Mouse (Mus musculus) cerebellum, adult 8-10 months (tissue): Measurements from ENCODE around the gene Ptch1.

Experiments
- DNase-seq: peaks from one replicate; pipeline ENCODE4 v3.0.0; 2022

The Ptch1 gene

DNA sequence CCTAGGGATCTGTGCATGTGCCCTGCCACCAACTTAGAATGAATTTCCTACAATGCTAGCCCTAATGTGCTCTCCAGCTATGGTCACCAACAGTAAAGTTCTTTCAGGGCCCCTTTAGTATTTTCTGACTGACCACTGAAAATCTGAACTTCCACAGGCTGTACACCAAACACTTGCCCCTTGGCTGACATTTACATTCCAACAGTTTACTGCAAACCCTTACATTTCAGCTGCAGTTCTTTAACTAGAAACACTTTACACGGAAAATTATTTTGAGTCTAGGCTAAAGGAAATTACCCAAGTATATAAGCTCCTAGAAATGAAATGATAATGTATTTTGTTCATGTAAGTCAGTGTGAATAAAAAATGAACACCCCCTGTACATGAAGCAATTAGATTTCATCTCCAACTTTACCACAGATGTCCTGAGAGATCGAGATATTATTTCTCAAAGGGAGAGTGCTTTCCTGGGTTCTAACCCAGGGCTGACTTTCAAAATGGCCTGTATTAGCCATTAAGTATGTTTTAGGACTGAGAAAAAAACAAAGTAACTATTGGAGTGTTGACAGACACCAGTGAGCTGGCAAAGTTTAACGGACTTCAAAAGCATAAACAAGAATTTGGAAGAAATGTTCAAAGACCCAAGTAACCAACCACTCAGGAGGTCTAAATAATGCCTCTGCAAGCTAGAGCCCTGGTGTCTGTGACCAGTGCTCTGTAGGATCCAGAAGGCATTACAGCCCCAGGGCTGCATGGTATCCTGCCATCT lies 43.6 kb downstream of the Ptch1 start:
- DNase-seq, result no peak

DNA sequence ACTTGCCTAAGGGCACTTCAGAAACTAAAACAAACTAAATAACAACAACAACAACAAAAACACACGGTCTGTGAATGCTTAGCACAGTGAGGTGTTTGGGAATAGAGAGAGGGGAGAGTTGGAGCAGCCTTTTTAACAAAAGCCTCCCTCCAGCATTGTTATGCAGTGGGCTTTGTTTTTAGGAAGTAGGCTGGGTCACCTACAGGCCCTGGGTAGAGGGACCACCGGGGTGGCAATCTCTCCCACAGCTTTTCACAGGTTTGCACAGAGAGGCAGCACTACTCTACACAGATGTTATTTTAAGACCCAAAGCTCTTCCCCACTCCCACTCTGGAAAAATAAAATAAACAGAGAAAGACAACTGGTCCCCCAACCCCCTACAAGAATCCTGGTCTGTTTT lies 44.5 kb downstream of the Ptch1 start:
- no peak for DNase-seq

DNA sequence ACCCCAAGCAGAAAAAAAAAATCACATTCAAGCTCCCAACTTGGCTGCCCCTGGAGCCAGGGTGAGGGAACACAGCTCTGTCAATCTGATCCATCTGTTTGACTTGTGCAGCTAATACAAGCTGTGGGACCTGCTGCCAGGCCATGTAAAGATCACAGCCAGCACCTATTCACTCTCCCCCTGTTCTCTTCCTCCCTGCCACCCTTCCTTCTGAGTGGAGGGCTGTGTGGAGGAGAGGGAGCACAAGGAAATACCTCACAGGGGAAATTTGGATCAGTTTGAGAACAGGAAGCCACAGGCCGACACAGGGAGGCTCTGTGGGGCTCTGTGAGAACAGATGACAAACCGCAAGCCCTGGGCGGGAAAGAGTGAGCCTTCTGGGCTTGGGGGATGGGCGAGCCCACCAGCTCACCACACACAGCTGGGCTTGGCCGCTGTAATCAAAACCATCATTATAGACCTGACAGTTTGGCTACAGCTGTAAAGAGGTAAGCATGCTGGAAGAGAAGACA lies 45.2 kb downstream of the Ptch1 start:
- no peak for DNase-seq

DNA sequence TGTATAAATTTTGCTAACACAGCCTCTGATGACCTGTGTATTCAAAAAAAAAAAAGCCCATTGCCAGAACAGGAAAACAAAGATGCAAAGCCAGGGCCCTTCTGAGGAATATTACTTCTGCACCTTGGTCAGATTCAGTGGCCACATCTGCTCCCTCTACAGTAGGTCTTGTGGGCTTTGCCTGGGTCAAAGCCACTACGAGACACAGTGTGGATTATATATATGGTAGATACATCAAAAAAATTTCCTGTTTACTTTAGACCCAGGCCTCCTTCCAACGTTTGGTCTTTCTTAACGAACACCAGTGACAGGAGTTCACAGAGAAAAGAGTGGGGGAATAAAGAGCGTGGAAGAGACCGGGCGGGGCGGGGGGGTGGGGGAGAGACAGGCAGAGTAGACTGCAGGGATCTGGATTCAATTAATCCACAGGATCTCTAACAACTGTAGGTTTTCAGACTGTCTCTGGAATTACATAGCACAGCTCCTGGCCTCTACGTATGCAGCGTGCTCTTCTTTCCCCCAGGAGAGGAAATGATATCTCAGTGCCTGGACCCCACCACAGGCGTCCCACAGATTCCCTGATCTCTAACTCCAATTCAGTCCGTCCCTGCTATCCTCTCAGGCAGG lies 47.7 kb downstream of the Ptch1 start:
- no peak for DNase-seq

DNA sequence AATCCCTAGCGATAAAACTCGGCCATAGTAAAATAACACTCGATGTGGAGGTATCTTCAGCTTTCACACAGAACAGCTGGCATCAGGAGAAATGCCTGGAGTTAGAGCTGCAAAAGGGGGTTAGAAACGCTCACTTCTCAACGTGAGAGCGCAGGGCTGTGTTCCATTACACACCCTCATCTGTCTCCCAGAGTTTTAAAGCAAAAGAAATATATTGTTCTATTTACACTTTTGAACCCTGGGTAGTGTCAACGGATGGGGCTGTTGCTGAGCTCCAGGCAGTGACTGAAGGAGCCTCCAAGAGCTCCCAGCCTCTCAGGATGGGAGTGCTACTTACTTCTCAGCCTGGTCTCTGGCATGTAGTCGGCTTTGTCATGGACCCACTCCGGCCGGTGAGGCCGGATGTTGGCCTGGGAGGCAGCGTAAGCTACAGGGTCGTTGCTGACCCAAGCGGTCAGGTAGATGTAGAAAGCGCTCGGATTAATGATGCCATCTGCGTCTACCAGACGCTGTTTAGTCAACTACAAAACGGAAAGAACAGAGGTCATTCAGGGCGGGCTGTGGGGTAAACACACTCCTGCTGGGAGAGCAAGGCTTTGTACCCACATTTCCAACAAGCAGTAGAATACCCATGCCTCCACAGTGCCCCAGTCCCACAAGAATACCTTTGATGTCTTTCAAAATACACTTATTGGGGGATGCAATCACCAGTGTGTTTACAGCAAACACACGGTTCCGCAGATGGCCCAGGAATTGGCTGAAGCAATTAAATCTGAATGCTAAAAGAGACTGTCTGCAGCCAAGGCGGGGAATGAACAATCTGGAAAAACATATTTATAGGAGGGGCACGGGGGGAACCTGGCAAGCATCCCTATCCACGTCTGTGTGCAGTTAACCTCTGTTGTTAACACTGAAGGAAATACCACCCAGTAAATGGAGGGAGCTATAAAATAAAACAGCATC lies 48.5 kb downstream of the Ptch1 start:
- DNase-seq, result peak; percentile 51

DNA sequence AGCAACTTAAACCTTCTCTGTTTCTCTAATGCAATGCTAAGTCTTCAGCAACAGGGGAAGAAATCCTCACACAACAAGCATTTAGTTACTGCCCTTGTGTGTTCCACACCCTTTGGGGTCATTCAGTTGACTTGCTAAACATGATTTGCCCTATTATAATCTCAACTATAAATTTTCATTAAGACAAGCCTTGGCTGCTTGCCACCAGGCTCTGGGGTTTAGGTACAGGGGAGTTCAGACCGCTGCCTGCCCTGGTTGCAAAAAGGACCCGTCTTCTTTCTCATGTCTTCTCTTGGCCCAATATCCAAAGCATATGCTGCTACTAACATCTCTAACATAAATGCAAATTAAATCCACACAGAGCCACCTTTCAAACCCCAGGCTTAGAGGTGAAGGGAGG lies 49.3 kb downstream of the Ptch1 start:
- no peak for DNase-seq

DNA sequence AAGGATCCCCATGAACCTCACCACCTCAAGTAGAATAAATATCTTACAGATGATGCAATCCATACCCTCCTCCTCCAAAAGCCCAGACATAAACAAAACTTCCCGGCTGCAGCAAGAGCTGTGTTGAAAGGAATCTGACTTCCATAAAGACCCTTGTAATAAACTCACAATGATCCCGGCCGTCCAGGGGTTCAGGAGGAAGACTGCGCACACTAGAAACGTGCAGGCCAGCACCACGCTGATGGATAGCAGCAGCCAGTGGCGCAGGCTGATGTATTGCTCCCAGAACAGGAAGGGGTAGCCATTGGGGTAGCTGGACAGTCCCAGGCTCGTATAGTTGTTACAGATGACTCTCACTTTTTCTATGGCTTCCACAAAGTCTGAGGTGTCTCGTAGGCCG lies 50.6 kb downstream of the Ptch1 start:
- no peak for DNase-seq

DNA sequence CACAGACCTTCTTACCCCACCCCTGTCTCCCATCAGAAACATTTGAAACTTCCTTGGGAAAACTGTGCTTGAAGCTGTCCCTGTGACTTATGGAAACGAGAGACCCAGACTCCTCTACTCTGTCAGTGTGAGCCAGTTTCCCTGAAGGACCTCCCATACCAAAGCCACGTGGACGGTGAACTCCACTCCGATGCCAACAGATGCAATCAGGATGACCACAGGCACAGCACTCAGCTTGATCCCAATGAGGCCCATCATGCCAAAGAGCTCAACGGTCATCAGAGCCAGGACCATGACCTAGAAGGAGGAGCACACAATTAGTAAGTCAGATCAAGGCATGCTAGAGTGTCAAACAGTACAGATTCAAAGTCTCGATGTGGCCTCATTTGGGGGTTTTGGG lies 53.3 kb downstream of the Ptch1 start:
- no peak for DNase-seq

DNA sequence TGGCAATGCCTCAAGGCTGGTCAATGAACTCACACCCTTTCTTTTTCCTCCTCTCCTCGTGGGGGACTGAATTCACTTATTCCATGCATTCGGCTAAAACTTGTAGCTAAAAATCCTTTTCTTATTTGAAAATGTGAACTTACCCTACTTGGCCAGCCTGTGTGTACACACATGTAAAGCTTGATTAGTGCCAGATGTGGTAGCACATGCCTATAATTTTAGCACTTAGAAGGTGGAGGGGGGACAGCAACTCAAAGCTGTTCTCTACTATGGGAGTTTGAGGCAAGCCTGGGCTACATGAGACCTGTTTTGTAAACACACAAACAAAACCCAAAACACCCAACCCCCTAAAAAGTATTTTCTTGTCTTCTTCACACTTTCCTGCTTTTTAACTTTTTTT lies 56.9 kb downstream of the Ptch1 start:
- DNase-seq, result no peak

- no peak for DNase-seq
Measured at GRCm38 (mm10) chr13:63515542-63515941, 57.9 kb downstream of the Ptch1 start.

DNA sequence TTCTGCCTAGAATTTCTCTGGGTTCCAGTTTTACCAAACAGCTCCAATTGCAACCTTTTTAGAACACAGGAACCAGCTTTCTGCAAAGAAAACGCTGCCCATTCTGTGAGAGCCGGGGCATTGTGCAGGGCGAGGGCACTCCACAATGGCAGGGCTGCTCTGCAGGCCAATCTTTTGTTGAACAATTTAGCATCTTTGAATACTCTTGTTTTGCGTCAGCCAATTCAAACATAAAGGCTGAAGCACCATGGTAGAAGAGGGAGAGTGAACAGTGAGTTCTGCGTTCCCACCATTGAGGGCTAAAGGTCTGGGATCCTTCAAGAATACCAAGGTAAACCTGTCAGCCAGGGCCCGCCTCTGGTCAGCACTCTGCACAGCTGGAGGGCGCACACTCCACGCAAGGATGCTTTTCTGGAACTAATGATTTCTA lies 58.5 kb downstream of the Ptch1 start:
- DNase-seq, result no peak

- DNase-seq, result peak; percentile 28
Measured at GRCm38 (mm10) chr13:63513374-63514098, 59.9 kb downstream of the Ptch1 start.

- no peak for DNase-seq
Measured at GRCm38 (mm10) chr13:63512411-63512810, 61.0 kb downstream of the Ptch1 start.

GRCm38 (mm10) chr13:63507821-63508220 lies 65.6 kb downstream of the Ptch1 start:
- no peak for DNase-seq

GRCm38 (mm10) chr13:63507001-63507556 lies 66.3 kb downstream of the Ptch1 start:
- DNase-seq, result no peak

DNA sequence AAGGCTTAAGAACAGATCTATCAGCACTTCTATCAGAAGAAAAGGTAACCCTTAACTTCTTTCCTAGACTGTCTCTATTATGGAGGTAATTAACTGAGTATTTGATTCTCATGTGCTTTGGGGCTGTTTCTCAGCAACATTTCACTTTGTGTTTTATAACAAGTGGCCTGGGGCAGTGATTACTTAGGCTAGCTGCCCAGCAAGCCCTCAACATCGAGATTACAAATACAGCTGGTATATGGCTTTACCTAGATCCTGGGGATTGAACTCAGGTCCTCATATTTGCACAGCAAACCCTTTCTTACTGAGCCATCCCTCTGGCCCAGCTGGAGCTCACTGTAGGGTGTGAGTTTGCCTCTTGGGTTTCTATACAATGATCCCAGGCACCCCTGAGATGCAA lies 67.0 kb downstream of the Ptch1 start:
- no peak for DNase-seq

DNA sequence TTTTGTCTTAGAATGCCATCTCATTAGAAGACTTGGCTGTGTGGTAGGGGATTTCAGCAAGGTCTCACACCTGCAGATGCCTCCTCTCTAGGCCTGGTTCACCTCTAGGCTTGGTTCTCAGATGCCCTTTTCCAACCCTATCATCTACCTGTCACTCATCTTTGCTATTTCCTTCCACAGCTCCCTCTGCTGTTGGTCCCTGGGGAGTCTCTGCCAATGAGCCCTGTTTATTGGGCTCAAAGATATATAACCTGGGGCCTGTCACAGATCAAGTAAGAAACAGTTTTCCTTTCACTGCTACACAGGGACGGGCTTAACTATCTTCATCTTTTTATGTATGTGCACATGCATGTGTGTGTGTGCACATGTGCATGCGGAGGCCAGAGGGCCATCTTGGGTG lies 71.0 kb downstream of the Ptch1 start:
- DNase-seq, result no peak

DNA sequence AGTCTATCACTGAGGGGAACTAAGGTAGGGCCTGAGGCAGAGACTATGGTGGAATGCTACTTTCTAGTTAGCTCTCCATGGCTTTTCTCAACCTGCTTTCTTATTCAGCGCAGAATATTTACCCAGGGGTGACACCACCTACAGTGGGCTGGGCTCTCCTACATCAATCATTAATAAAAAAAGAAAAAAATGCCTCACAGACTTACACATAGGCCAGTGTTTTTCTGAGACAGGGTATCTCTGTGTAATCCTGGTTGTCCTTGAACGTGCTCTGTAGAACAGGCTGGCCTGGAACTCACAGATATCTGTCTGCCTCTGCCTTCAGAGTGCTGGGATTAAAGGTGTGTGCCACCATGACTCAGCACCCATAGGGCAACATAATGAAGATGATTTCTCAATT lies 73.9 kb downstream of the Ptch1 start:
- no peak for DNase-seq

- no peak for DNase-seq
Measured at GRCm38 (mm10) chr13:63496646-63497582, 76.5 kb downstream of the Ptch1 start, which contains the start of gene Fancc. Fancc (minus strand) TSS chr13:63497278.

DNA sequence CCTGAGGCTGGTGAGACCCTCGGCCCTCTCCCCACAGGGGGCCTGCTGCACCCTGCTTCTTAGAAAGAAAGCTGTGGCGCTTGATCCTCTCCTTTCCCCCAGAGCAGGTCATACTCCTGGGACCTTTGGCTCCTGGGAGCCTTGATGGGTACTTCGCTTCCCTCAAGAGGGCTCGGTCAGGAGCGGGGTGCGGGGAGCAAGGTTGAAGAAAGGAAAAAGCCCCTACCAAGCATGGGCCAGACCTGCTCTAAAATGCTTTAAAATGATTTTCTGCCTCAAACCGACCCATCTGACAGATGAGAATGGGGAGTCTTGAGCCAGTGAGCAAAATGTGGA lies 85.7 kb downstream of the Ptch1 start:
- DNase-seq, result no peak
